Mouse (Mus musculus): ENCODE measurements around the gene Zc3h6.

The Zc3h6 gene

GRCm38 (mm10) chr2:129035381-129035780, 68.2 kb downstream of the Zc3h6 start:
- no peak for DNase-seq (ENCODE audit: low spot score)

DNA sequence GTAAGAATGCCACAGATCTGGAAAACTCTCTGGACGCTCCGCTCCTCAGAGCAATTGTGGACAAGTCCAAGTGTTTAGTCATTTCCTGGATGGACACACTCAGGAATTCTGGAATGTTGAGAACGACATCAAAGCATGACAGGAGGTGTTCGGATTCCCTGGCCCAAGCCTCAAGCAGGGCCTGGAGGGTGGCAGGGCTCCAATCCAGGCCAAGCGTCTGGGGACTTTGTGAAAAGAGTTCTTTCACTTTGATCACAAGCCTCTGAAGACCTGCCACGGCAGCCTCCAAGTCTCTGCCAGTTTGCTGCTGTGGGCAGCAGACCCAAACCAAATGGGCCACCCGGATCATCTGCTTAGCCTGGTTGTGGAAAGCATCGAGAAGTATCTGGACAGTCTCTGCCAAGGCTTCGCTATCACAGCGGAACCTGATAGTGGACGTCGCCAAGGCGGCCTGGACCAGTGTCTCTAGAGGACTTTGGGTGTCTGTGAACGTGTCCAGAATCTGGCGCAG, 71.3 kb downstream of the Zc3h6 start:
- no peak for DNase-seq (ENCODE audit: low spot score)

DNA sequence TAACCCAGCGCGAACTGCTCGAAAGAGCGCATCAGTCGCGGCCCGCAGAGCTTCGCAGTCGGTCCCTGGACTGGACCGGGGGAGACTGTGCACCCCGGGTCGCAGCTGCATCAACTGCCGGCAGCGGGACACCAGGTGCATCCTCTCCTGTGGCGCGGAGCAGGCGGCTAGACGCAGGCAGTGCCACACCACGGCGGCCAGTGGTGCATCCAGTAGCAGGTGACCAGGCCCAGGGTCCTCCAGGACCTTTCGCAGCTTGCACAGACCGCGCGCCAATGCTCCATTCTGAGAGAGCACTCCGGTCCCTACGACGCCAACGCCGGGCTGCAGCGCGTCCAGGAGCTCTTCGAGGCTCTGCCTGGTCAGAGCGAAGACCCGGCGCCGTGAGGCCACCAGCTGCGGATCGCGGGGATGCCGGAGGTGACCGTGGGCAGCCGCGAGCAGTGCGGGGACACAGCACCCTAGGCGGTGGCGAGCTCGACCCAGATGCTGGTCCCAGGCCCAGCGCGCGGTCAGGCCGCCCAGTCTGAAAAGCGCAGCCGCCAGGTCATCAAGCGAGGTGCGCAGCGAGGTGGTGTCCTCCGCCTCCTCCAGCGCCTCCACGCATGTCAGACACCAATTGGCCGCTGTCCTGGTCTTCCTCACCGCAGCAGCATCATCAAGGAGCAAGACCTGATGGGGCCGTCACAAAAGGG, 71.9 kb downstream of the Zc3h6 start:
- DNase-seq (ENCODE audit: low spot score), result peak; percentile 72

- peak; percentile 11 for DNase-seq (ENCODE audit: low spot score)
Measured at GRCm38 (mm10) chr2:129040567-129040966, 73.4 kb downstream of the Zc3h6 start.

DNA sequence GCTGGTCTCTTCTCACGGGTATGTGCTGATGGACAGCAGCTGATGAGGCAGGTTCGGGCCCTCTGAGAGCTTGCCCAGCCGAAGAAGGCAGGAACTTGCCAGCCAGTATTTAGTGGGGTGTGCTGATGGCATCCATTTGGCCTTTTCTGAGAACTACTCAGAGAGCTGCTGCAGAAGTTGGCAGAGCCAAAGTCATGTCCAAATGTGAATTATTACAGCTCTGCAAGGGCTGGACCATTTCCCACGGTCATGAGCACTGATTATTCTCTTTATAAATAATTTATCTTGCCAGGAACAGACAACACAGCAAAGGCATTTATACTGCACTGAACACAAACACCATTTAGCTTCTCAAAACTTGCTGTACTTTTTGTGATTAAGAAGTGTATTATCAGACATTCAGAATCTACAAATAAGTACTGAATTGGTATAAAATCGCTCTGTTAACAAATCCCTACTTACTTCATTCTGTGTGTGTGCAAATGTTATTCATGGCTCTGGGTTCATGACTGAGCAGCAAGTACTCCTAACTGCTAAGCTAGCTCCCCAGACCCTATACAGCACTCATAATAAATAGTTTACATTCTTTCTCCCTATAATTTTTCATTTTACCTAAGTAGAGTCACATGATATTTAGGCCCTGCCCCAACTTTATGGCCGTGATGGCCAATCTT, 79.1 kb downstream of the Zc3h6 start:
- no peak for DNase-seq (ENCODE audit: low spot score)

GRCm38 (mm10) chr2:129046846-129047196, 79.6 kb downstream of the Zc3h6 start:
- DNase-seq (ENCODE audit: low spot score), result no peak

DNA sequence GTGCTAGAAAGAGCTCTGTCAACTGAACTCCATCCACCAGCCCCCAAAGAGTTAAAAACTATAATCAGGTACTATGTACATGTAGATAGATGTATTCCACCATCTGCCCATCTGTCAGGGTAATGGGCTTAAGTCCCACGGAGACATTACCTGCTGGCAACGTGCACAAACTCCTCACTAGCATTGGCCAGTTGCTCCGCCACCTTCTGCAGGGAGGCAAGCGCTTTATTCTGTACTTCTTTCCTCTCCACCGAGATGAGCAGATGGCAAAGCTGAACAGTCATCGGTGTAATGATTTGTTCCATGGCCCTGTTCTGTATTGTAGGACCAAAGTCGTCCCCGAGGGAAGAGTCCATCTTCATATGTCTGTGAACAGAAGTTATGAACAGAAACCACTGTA, 80.6 kb downstream of the Zc3h6 start, which contains the start of gene Vinac1:
Vinac1 (minus strand) TSS at position 362 of the 400 bp plus-strand sequence.
- DNase-seq (ENCODE audit: low spot score), result no peak

DNA sequence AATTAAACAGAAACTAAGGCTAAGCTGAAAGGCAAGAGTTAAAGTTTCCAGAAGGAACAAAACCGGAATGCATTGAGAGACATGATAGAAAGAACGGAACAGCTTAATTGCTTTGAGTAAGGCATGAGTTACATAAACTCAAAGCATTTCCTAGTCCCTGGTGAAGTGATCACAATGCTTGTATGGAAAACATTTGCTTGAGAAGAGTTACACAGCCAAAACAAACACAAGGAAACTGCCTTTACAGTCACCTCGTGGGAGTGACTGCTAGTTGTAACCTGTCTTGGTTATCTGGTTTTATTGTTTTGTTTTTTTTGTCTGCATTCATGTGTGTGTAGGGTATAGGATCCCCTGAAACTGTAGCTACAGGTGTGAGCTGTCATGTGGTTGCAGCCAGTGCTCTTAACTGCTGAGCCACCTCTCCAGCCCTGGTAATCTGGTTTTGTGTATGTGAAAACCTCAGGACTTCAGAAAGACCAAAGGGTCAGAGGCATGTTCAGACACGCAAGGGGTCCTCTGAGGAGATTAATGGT, 85.3 kb downstream of the Zc3h6 start:
- no peak for DNase-seq (ENCODE audit: low spot score)

DNA sequence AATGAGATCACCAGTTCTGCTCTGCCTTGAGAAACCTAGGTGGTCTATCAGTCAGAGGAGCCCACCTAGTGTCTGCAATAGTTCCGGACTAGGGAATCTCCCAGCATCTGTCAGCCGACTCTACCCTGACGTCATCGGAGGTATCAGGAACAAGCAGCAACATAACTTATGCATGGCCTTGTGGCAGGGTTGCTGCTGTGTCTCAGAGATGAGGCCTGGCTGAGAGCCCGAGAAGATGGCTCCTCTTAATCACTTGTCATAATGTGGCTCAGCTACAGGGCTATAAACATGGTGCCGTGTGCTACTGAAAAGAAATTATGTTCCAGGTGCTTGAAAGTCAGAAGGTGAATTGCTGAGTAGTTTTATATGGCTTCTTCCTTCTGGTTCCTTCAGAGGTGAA, 88.5 kb downstream of the Zc3h6 start:
- DNase-seq (ENCODE audit: low spot score), result no peak

DNA sequence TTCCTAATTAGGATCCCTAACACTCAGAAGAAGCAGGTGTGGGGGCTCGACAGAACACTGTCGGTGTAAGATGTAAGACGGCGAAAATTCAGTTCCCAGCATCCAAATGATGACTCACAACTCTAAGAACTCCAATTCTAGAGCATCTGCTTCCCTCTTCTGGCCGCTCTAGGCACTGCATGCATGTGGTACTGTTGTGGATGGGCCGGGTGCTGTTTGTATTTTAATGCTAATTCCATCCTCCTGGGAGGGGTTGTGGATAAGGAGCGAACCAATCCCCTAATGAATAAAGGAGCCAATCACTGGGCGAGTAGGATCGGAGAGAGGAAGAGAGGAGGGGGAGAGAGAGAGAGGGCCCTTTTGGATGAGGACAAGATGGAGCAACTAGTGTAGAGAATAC, 89.4 kb downstream of the Zc3h6 start:
- DNase-seq (ENCODE audit: low spot score), result peak; percentile 39

DNA sequence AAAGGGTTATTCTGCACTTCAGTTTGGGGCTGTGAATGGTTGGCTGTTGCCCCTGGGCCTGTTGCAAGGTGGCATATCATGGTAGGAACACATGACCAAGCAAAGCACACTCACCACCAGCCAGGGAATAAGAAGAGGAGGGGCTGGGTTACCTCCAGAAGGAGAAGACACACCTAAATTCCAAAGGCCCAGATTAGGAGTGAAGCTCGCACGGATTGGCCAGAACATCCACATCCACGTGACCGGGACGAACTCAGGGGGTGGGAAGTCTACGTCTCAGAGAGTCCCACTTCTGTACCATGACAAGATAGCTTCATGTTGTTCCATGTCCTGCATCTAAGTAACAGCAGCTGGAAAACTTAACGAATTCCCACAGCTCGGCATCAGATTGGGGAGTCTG, 90.1 kb downstream of the Zc3h6 start:
- DNase-seq (ENCODE audit: low spot score), result no peak

- DNase-seq (ENCODE audit: low spot score), result no peak
Measured at GRCm38 (mm10) chr2:129057920-129058361, 90.7 kb downstream of the Zc3h6 start.

GRCm38 (mm10) chr2:129061456-129062059, 94.4 kb downstream of the Zc3h6 start:
- DNase-seq (ENCODE audit: low spot score), result no peak

- peak; percentile 85 for DNase-seq (ENCODE audit: low spot score)
Measured at GRCm38 (mm10) chr2:129065437-129066282, 98.5 kb downstream of the Zc3h6 start, which contains the start of gene Ttl. Gene Ttl, plus strand, starts transcription at chr2:129065942.

DNA sequence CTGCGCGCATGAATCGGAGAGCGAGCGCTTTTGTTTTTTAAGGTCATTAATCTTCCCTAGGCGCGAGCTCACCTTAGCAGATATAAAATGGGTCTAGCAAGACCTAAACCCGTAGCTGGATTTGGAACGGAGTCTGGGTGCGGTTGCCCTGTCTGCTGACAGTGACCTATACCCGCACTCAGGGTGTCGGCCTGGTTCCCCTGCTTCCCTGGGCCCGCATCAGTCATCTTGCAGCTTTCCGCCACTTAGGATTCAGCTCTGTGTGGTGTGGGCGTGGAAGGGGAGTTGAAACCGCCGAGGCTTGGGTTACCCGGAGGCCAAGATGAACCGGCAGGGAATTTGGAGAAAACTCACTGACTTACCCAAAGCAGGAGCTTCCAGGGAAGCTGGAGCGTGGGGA, 99.1 kb downstream of the Zc3h6 start:
- DNase-seq (ENCODE audit: low spot score), result peak; percentile 60
